ENCODE assay signal across 30 mouse cellular contexts in genomic region chr5:141058863-141059262, GRCm38 (mm10). TPM values are rescaled to one million over a fixed set of nuclear protein-coding genes. Genes with fewer than 3 reads are reported as not detected.
"Had no signal": no experiment of that assay in that cellular context is flagged by ENCODE, and none has a peak within 500 bp of the region (broad histone marks: within the 10 kb centered on the region; RNA-seq: fewer than 3 reads in every experiment).

No protein-coding gene starts in this region.

- H3K9me3 ChIP-seq: heart, embryonic 13.5 days; heart, embryonic 15.5 days; hindbrain, embryonic 13.5 days; hindbrain, embryonic 15.5 days; intestine, embryonic 15.5 days; kidney, embryonic 15.5 days had no signal

- H3K4me1 ChIP-seq: heart, embryonic 12.5 days; heart, embryonic 13.5 days; heart, embryonic 15.5 days; hindbrain, embryonic 10.5 days; hindbrain, embryonic 12.5 days; hindbrain, embryonic 13.5 days; hindbrain, embryonic 15.5 days; intestine, embryonic 15.5 days; kidney, embryonic 15.5 days had no signal

- DNase-seq: heart, postnatal 10 days; heart, postnatal 14 days; heart, postnatal 36 days; heart, postnatal 4 days; kidney, adult 11 months; kidney, adult 18-20 months; kidney, adult 2 months; kidney, adult 8-10 months; kidney, adult 9 months; kidney, postnatal 10 days; kidney, postnatal 14 days; kidney, postnatal 25 days; kidney, postnatal 36 days; kidney, postnatal 4 days; layer of hippocampus, postnatal 36 days had no signal

- H3K27ac ChIP-seq: heart, embryonic 13.5 days; heart, embryonic 15.5 days; hindbrain, embryonic 10.5 days; hindbrain, embryonic 12.5 days; hindbrain, embryonic 13.5 days; hindbrain, embryonic 14.5 days; hindbrain, embryonic 15.5 days; hindbrain, postnatal 0 days; intestine, embryonic 15.5 days; kidney, embryonic 15.5 days; kidney, postnatal 0 days; layer of hippocampus, adult 2 months; left cerebral cortex, adult 2 months had no signal

- H3K9ac ChIP-seq: heart, embryonic 12.5 days; heart, embryonic 13.5 days; heart, embryonic 15.5 days; hindbrain, embryonic 12.5 days; hindbrain, embryonic 13.5 days; hindbrain, embryonic 14.5 days; hindbrain, embryonic 15.5 days; intestine, embryonic 15.5 days; kidney, embryonic 15.5 days had no signal

- H3K4me2 ChIP-seq: heart, embryonic 11.5 days; heart, embryonic 12.5 days; heart, embryonic 13.5 days; heart, embryonic 15.5 days; hindbrain, embryonic 12.5 days; hindbrain, embryonic 13.5 days; hindbrain, embryonic 14.5 days; hindbrain, embryonic 15.5 days; intestine, embryonic 15.5 days; kidney, embryonic 15.5 days had no signal

- H3K4me3 ChIP-seq: heart, embryonic 12.5 days; heart, embryonic 13.5 days; heart, embryonic 15.5 days; hindbrain, embryonic 10.5 days; hindbrain, embryonic 12.5 days; hindbrain, embryonic 13.5 days; hindbrain, embryonic 15.5 days; intestine, embryonic 15.5 days; kidney, embryonic 15.5 days; layer of hippocampus, adult 2 months; left cerebral cortex, adult 2 months had no signal

- H3K36me3 ChIP-seq: heart, embryonic 12.5 days; heart, embryonic 13.5 days; heart, embryonic 15.5 days; hindbrain, embryonic 10.5 days; hindbrain, embryonic 12.5 days; hindbrain, embryonic 13.5 days; hindbrain, embryonic 15.5 days; intestine, embryonic 15.5 days; kidney, embryonic 15.5 days had no signal

- H3K27me3 ChIP-seq: heart, embryonic 12.5 days; heart, embryonic 13.5 days; heart, embryonic 15.5 days; hindbrain, embryonic 12.5 days; hindbrain, embryonic 13.5 days; hindbrain, embryonic 15.5 days; intestine, embryonic 15.5 days; kidney, embryonic 15.5 days had no signal

RNA-seq across cellular contexts. Expression of gene Card11, which starts 58.5 kb away (rescaled TPM):
- total RNA-seq: hindbrain, postnatal 0 days had no signal
- polyA plus RNA-seq: hindbrain, embryonic 12.5 days had no signal
